Mouse (Mus musculus) embryonic facial prominence, embryonic 11.5 days (tissue): Measurements from ENCODE around the gene 9530077C05Rik. TPM values are rescaled to one million over a fixed set of nuclear protein-coding genes. Genes with fewer than 3 reads are reported as not detected.

Source experiments
- ATAC-seq: fragments of 200-750 bp; cut with Nextera tagmentation; replicated peaks from 2 replicates; pipeline ENCODE4 v1.8.0; 2017; ENCODE audit warnings: low read depth; ENCODE audit not compliant: insufficient number of reproducible peaks, low FRiP score, low TSS enrichment
- DNase-seq: peaks from one replicate; pipeline ENCODE4 v3.0.0-alpha.2; 2015; ENCODE audit warnings: low spot score
- H3K27ac ChIP-seq: fragments of 300-500 bp; sonication (generic); replicated peaks from 2 replicates; pipeline ENCODE4 v1.5.1; 2014; ENCODE audit warnings: mild to moderate bottlenecking, low read depth, low read length, control low read depth
- H3K27me3 ChIP-seq: fragments of 300-500 bp; sonication (generic); 2 replicates; pipeline ENCODE4 v1.6.1; 2014; ENCODE audit warnings: mild to moderate bottlenecking, low read length, moderate library complexity, mixed read lengths; ENCODE audit not compliant: control insufficient read depth, insufficient read depth
- H3K36me3 ChIP-seq: fragments of 300-500 bp; sonication (generic); replicated peaks from 2 replicates; pipeline ENCODE4 v1.6.1; 2014; ENCODE audit warnings: low read depth, mild to moderate bottlenecking, low read length, moderate library complexity, mixed read lengths; ENCODE audit not compliant: control insufficient read depth, insufficient read depth
- H3K4me1 ChIP-seq: fragments of 300-500 bp; sonication (generic); 2 replicates; pipeline ENCODE4 v1.6.1; 2014; ENCODE audit warnings: low read length, mixed read lengths; ENCODE audit not compliant: control insufficient read depth, insufficient read depth
- H3K4me2 ChIP-seq: fragments of 300-500 bp; sonication (generic); 2 replicates; pipeline ENCODE4 v1.6.1; 2014; ENCODE audit warnings: low read depth, mild to moderate bottlenecking, control low read depth, low read length, moderate library complexity
- H3K4me3 ChIP-seq: fragments of 300-500 bp; sonication (generic); 2 replicates; pipeline ENCODE4 v1.5.1; 2014; ENCODE audit warnings: low read depth, low read length, control low read depth
- H3K9ac ChIP-seq: fragments of 300-500 bp; sonication (generic); replicated peaks from 2 replicates; pipeline ENCODE4 v1.6.1; 2014; ENCODE audit warnings: mild to moderate bottlenecking, control low read depth, low read length
- H3K9me3 ChIP-seq: fragments of 300-500 bp; sonication (generic); replicated peaks from 2 replicates; pipeline ENCODE4 v1.6.1; 2016; ENCODE audit warnings: mild to moderate bottlenecking, low read length, inconsistent platforms, mixed read lengths; ENCODE audit not compliant: control insufficient read depth
- WGBS: fragments of 180-500 bp; shearing (Covaris S2); extraction: QIAGEN DNeasy Blood & Tissue Kit; methylation state at CpG from one replicate; pipeline ENCODE4 v1.1.7; 2014; 5-methylcytosine and 5-hydroxymethylcytosine counted together
- polyA plus RNA-seq: library from polyadenylated mRNA; unstranded; fragments of >200 nt; fragmentation: Nextera tagmentation; extraction: Ambion mirVana; gene quantifications from 2 replicates; pipeline ENCODE4 v1.2.1, GENCODE M21; 2014

The 9530077C05Rik gene
- 6.8 and 8.8 TPM in 2 replicates for polyA plus RNA-seq

GRCm38 (mm10) chr9:22411002-22411857 lies at the start of gene 9530077C05Rik:
TSS of gene 9530077C05Rik (plus strand) at chr9:22411513.
- peak within 1 kb of the TSS; percentile 46 for H3K4me3 ChIP-seq
- H3K9me3 ChIP-seq = no peaks in the 10 kb centered on the region
- no peaks in the 10 kb centered on the region for H3K27me3 ChIP-seq
- H3K4me1 ChIP-seq = no peaks in the 10 kb centered on the region
- WGBS = 1% methylated on average over 42 of the region's 43 CpGs
- H3K4me2 ChIP-seq = peak within 1 kb of the TSS; percentile 66
- peak within 1 kb of the TSS; percentile 61 for H3K9ac ChIP-seq
- peak; percentile 97 for ATAC-seq
- DNase-seq = peak; percentile 98
- H3K36me3 ChIP-seq = no peaks in the 10 kb centered on the region
- H3K27ac ChIP-seq = no peak within 1 kb of the TSS

GRCm38 (mm10) chr9:22366221-22366620 lies 45.1 kb upstream of the 9530077C05Rik start:
- no peak overlapping the region for H3K4me3 ChIP-seq
- DNase-seq (no peak), ATAC-seq (no peak)
- no peaks in the 10 kb centered on the region for H3K4me1 ChIP-seq
- H3K9me3 ChIP-seq = no peaks in the 10 kb centered on the region
- H3K9ac ChIP-seq = no peak overlapping the region
- H3K27ac ChIP-seq = no peak overlapping the region
- H3K27me3 ChIP-seq = no peaks in the 10 kb centered on the region
- peaks cover 18% of the 10 kb centered on the region for H3K36me3 ChIP-seq
- H3K4me2 ChIP-seq = no peak overlapping the region
- WGBS = 94% methylated on average over 2 of the region's 2 CpGs

- H3K36me3 ChIP-seq = peaks cover 18% of the 10 kb centered on the region
- no peak for DNase-seq
- H3K27me3 ChIP-seq = no peaks in the 10 kb centered on the region
- no peak overlapping the region for H3K27ac ChIP-seq
- ATAC-seq = no peak
- 95% methylated on average over 10 of the region's 10 CpGs for WGBS
- H3K4me3 ChIP-seq = no peak overlapping the region
- H3K9me3 ChIP-seq = no peaks in the 10 kb centered on the region
- no peak overlapping the region for H3K4me2 ChIP-seq
- H3K9ac ChIP-seq = no peak overlapping the region
- no peaks in the 10 kb centered on the region for H3K4me1 ChIP-seq
These were observed 44.7 kb upstream of the 9530077C05Rik start for GRCm38 (mm10) chr9:22366621-22367020.

GRCm38 (mm10) chr9:22368030-22368429 lies 43.3 kb upstream of the 9530077C05Rik start:
- Histone ChIP-seq H3K27me3 (no peaks in the 10 kb centered on the region), H3K9ac (no peak overlapping the region), H3K4me1 (no peaks in the 10 kb centered on the region), H3K36me3 (peaks cover 20% of the 10 kb centered on the region), H3K4me2 (no peak overlapping the region), H3K27ac (no peak overlapping the region), H3K9me3 (no peaks in the 10 kb centered on the region), H3K4me3 (no peak overlapping the region)
- ATAC-seq = no peak
- DNase-seq = no peak
- 83% methylated on average over 6 of the region's 6 CpGs for WGBS

GRCm38 (mm10) chr9:22372760-22373159 lies 38.6 kb upstream of the 9530077C05Rik start:
- no peak overlapping the region for H3K4me3 ChIP-seq
- WGBS = 92% methylated on average over 4 of the region's 4 CpGs
- no peaks in the 10 kb centered on the region for H3K27me3 ChIP-seq
- ATAC-seq (no peak), DNase-seq (no peak)
- H3K4me2 ChIP-seq = no peak overlapping the region
- H3K9me3 ChIP-seq = no peaks in the 10 kb centered on the region
- H3K36me3 ChIP-seq = peaks cover 23% of the 10 kb centered on the region
- H3K4me1 ChIP-seq = no peaks in the 10 kb centered on the region
- no peak overlapping the region for H3K9ac ChIP-seq
- H3K27ac ChIP-seq = no peak overlapping the region

- H3K4me3 ChIP-seq = no peak overlapping the region
- H3K9ac ChIP-seq = no peak overlapping the region
- ATAC-seq (no peak), DNase-seq (no peak)
- peaks cover 26% of the 10 kb centered on the region for H3K36me3 ChIP-seq
- H3K4me1 ChIP-seq = no peaks in the 10 kb centered on the region
- no peak overlapping the region for H3K4me2 ChIP-seq
- 87% methylated on average over 5 of the region's 5 CpGs for WGBS
- no peak overlapping the region for H3K27ac ChIP-seq
- no peaks in the 10 kb centered on the region for H3K27me3 ChIP-seq
- no peaks in the 10 kb centered on the region for H3K9me3 ChIP-seq
These were observed 35.2 kb upstream of the 9530077C05Rik start for GRCm38 (mm10) chr9:22376086-22376485.

GRCm38 (mm10) chr9:22385890-22386289 lies 25.4 kb upstream of the 9530077C05Rik start:
- Histone ChIP-seq H3K27me3 (no peaks in the 10 kb centered on the region), H3K27ac (no peak overlapping the region), H3K9me3 (no peaks in the 10 kb centered on the region), H3K4me3 (no peak overlapping the region), H3K4me1 (no peaks in the 10 kb centered on the region), H3K4me2 (no peak overlapping the region), H3K9ac (no peak overlapping the region), H3K36me3 (0 out of 2 replicates have a peak, but pooled peaks cover 3% of the 10 kb centered on the region)
- 86% methylated on average over 2 of the region's 2 CpGs for WGBS
- ATAC-seq (no peak), DNase-seq (no peak)

- Histone ChIP-seq H3K36me3 (no peaks in the 10 kb centered on the region), H3K4me2 (peak overlapping the region; percentile 78), H3K27ac (no peak overlapping the region), H3K9me3 (no peaks in the 10 kb centered on the region), H3K4me1 (no peaks in the 10 kb centered on the region), H3K9ac (peak overlapping the region; percentile 88), H3K27me3 (no peaks in the 10 kb centered on the region), H3K4me3 (peak overlapping the region; percentile 76)
- ATAC-seq (no peak), DNase-seq (no peak)
- 22% methylated on average over 6 of the region's 6 CpGs for WGBS
These were observed 23.4 kb upstream of the 9530077C05Rik start for GRCm38 (mm10) chr9:22387901-22388300.
